Mouse (Mus musculus) adrenal gland, postnatal 14 days (tissue): ENCODE measurements around the gene Slc6a3. TPM values are rescaled to one million over a fixed set of nuclear protein-coding genes. Genes with fewer than 3 reads are reported as not detected.
A peak's percentile ranks its signal among the peaks of the same experiment; 100 is the strongest.

Source experiments
- DNase-seq: peaks from one replicate; pipeline ENCODE4 v3.0.0; 2021; ENCODE audit warnings: mixed read lengths
- long read RNA-seq, 2 experiments: library from polyadenylated mRNA; stranded (forward); transcript quantifications; one replicate each; pipeline ENCODE4 v2.0.0; 2021
- total RNA-seq: library from RNA; stranded (reverse); gene quantifications from 2 replicates; pipeline ENCODE4 v1.2.3, GENCODE M21; 2021

Gene Slc6a3
- 0.11 TPM in 1 of 2 replicates, not detected in the other for total RNA-seq
- long read RNA-seq, experiment 1 = 0 reads
- long read RNA-seq, experiment 2 = 0 reads

DNA sequence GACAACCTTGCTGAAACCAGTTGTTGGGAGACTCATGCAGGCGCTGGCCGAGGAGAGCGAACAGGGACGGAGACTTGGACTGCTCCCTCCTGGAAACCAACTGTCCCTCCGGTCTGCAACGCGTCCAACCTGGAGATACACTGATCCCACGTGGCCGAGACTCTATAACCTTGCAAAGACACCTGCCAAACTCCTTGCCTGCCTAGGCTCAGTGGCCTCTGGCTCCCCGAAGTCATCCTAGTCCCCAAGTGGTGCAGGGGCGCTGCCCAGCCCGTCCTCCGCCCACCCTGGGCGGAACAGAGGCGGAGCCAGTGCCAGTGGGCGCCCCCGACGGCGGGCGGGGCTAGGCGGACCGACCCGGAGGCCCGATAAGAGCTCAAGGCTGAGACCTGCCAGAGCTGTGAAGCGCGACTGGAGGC lies at the start of gene Slc6a3:
Gene Slc6a3 (plus strand): TSS at position 345 of the 419 bp plus-strand sequence.
- peak; percentile 69 for DNase-seq

DNA sequence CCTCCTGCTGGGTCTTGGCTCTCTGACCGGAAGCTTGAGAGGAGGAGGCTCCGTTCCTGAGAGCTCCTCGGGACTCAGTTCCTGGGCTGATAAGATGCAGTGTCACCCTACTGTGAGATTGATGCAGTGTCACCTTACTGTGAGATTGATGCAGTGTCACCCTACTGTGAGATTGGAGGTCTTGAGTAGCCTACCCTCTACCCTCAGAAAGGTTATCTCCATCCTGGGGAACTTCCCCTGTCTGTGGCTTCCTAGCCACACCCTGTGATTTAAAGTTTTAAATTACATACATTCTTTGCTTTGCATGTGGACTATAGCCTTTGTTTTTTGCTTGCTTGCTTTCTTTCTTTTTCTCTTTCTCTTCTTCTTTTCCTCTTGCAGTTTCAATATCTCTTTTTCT lies 48.4 kb upstream of the Slc6a3 start:
- no peak for DNase-seq

DNA sequence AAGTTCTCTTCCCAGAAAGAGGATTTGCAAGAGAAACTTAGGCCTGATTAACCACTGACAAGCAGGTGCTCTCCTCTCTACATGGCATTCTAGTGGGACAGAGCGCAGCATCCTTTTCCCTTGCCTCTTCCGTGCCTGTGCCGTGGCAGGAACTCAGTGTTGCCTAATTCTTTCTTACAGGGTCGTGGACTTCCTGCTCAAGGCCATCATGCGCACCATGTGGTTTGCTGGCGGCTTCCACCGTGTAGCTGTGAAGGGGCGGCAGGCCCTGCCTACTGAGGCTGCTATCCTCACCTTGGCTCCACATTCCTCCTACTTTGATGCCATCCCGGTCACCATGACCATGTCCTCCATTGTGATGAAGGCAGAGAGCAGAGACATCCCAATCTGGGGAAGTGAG lies 47.8 kb upstream of the Slc6a3 start:
- DNase-seq = no peak

DNA sequence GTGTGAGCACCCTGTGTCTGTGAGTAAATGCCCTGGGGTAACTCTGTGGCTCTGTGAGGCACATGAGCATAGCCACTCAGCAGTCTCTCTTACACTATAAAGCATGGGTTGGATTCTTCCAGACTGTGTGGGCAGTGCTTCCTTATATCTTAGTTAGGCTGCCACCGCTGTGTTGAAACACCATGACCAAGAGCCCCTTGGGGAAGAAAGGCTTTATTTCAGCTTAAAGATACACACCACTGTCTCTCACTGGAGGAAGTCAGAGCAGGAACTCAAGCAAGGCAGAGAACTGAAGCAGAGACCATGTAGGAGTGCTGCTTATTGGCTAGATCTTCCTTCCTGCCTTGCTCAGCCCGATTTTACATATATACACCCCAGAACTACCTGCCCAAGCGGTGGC lies 46.6 kb upstream of the Slc6a3 start:
- DNase-seq = no peak

DNA sequence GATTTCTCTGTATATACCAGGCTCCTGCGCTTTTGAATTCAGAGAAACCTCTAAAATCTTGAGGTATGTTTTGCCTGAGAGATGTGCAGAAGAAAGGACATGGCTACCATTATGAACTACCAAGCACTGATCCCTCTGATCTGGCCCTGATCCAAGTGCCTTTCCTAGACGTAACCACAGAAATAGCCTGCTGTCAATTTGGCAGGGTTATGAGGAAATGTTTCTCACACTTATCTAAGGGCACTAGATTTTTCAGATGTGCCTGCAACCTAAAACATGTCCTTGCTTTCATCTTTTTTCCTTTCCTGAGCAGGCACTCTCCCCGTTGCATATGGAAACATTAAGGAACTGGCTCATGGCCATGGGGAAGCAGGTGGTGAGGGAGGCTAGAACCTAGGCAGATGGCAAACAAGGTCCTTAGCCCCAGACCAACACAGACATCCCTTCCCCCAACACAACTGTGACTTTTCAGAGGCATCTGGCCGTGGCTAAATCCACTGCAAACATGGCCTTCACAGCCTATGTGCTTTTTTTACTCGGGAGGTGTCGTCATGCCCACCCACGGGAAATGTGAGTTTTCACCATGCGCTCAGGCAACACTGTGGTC lies 45.9 kb upstream of the Slc6a3 start:
- no peak for DNase-seq

DNA sequence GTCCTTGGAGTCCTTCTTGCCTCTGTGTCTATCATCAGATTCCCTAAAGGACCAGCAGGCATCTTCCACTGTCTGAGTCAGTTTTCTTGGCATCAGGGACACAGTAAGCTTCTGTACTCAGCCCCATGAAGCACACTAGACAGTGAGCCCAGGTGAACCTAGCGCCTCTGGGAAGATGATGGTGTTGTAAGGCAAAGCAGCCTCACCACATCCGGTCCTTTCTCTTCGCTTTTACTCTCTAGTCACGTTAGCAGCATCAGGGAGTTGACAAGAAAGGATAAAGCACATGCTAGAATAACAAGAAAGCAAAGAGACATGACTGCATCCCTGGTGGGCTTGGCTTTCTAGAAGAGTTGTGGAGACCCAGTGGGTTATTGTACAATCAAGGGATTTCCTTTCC lies 43.4 kb upstream of the Slc6a3 start:
- DNase-seq = no peak

DNA sequence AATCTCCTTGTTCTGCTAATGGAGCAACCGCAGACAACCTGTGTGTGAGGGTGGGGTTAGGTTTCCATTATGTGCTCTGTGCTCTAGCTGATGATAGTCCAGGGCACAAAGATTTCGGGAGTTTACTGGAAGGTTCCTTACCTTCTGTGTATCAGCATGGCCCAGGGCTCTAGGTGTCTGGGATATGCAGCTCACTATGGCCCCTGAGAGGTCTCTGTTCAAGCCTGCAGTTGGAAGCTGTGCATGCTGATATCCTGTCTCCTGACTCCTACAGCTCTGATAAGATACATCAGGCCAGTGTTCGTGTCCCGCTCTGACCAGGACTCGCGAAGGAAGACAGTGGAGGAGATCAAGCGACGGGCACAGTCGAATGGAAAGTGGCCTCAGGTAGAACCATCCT lies 42.0 kb upstream of the Slc6a3 start:
- no peak for DNase-seq

DNA sequence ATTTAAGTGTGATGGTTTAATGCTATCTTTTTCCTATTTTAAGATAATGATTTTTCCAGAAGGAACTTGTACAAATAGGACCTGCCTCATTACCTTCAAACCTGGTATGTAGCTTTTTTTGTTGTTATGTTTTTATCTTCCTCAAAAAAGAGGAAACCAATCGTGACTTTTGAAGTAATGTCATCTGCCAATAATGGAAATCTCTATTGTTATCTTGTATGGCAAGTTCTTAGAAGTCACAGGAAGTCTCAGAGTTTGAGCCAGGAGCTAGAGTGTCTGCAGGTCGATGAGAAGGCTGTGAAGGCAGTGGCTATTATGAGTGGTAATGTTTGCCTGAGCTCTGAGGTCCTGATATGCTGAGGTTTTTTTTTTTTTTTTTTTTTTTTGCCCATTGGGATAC lies 40.4 kb upstream of the Slc6a3 start:
- no peak for DNase-seq

DNA sequence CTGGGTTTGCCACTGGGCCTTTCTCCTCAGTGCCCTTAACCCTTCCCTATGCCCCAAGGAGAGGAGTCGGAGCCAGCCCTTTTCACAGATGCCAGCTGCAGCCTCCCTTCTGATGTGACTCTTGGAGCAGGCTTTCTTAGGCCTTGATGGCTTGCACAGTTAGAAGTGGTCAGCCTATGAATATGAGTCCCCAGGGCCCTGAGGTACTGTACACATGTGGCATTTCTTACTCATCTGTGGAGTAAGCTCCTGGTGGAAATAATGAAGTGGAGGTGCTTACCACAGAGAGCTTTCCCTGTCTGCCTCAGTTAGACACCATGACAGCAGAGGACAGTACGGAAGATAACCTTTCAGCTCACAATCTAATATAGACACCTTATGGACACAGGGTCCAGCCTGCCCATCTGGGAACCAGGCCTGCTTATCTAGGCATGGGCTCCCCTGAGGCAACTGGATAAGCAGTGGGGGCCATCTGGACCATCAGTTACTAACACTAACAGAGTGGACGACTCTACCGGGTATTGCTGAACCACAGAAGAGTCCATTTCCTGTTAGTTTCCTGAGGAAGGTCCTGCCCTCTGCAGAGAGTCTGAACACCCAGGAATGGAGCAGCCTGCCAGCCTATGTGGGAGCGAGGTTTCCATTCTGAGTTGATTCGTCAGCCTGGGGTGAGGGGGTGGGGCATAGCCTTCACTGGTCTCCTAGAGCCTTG lies 36.5 kb upstream of the Slc6a3 start:
- peak; percentile 30 for DNase-seq

DNA sequence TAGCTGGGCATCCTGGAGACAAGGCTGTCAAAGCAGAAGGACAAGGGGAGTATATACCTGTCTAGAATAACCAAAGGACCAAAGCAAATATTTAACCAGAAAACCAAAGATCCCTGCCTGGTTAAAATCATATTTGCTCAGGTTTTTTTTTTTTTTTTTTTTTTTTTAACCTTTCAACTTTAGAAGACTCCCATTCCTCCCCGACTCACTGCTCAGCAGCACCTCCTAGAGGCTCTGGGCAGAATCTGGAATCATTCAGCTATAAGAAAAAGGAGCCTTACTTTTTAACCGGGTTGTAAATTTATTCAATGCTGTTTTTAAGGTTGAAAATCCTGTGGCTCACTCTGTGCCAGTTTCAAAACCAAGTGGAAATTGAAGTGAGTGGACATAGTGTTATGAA lies 33.8 kb upstream of the Slc6a3 start:
- peak; percentile 39 for DNase-seq

DNA sequence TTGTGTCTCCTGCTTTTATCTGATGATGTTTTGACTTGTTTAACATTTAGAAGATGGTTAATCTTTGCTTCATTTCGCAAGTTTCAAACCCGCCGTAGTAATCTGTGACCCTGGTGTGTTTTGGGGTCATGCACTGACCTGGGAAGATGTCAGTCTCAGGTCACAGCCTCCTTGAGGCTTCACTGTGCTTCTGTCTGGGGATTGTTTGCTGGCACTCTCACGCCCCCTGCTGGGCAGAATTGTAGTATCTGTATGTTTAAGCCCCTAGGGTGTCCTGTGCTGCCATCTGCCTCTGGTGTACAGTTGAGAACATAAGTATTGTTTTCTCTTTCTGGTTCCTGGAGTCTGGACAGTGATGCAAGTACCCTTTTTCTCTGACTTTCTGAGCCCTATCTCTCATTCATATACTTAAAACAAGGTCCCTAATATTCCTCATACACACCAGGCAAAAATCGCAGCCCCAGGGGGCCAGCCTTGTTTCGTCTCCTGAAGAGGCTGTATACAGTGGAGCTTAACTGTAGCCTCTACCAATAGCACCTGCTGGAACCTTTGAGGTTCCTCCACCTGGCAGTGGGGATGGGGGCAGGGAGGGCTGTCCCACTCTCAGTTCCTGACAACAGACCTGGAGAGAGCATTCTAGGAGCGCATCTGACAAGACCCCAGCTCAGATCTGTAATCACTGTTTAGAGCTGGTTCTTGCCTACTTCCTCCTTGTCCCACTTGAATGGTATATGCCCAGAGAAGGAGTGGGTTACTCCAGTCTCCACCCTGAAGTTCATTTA lies 30.7 kb upstream of the Slc6a3 start:
- peak; percentile 86 for DNase-seq

DNA sequence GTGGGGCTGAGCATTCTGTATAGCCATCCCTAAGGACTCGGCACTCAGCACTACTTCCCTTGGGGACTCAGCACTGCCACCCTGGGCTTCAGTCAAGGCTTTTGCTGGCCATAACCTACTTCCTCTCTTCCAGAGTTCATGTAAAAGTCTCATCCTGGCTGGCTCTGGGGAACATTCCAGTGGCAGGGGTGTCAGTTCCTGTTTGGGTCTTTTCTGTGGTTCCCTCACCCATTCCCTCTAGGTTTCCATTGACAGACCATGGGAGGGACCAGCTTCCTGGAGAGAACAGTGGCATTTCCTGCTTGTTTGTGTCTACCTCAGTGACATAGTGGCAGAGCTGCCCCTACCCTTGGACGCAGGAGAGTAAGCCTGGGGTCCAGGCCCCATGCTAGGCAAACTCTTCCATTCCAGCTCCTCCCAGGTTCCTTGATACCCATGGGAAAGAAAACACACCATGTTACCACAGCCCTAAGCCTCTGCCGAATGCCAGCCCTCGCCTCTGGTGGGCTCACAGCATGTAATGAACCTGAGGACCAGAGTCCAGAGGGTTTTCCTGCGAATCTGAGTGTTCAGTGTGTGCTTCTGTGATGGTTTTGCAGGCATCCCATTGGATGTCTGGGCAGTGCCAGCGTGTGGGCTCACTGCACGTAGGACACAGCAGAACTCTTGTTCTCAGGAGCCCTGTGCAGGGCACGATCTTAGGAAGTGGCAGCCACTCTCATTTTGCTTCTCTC lies 27.6 kb upstream of the Slc6a3 start:
- DNase-seq = peak; percentile 19

DNA sequence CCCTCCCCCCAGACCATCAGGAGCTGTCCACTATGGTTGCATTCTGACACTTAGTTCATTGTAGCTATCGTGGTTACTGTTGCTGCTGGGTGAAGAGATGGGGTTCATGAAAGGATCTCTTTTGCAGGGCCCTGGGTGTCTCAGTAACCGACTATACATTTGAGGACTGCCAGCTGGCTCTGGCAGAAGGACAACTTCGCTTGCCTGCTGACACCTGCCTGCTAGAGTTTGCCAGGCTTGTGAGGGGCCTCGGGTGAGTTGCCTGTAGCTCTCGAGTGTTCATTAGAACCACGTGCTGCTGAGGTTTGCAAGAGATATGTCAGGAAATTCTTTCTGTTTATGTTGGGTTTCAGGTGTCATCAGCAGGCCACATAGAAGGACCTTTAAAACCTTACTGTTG lies 26.7 kb upstream of the Slc6a3 start:
- DNase-seq = no peak

DNA sequence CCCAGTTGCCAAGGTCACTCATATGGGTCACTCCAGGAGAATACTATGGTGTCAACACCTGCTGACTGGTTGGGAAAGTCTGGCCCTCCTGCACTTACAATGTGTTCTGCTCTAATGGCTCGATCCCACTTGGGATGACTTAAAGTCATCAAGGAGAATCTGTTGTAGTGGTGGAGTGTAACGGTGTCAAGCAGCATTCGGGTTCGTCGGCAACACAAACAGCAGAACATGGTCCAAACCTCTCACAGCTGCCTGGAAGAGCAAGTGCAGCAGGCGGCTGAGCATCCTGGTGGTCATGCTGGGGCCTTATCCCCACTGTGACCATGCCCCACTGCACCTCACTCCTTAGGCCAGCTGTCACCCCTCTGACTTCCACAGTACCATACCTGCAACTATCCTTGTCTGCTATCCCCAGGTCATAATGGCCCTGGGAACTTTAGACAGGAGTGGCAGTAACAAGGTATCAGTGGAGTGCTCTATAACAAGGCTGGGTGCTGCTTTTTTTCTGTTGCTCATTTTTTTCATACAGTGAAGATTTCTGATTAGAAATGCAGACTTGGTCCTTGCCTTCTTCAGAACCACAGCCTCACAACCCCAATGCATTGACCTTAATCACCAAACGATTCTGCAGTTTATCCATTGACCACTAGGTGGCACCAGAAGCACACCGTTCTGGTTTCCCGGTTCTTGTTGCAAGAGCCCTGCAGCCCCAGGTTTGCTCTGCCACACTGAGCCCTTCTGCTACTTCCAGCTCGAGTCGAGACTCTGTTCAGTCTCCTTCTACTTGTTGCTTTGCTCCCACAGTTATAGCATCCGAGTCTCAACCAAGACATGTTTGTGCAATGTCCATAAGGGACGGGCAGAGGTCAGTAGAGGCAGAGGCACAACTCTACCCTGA lies 23.5 kb upstream of the Slc6a3 start:
- DNase-seq = peak; percentile 85

DNA sequence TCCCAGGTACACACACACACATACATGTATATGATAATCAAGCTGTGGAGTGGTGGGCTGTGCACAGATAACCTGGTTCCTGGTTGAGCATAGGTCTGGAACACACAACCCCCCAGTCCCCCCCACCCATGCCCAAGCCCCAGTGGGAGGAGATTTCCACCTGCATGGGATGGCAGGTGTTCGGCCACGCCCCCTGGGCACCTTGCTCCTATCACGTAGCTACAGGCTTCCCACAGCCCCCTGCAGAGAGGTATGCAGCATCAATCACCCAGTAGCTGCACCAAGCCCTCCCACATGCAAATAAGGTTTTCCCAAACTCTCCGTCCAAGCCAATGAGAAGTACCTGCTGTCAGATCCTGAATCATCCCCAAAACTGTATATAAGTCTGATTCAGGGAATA lies 19.7 kb upstream of the Slc6a3 start:
- DNase-seq = no peak

DNA sequence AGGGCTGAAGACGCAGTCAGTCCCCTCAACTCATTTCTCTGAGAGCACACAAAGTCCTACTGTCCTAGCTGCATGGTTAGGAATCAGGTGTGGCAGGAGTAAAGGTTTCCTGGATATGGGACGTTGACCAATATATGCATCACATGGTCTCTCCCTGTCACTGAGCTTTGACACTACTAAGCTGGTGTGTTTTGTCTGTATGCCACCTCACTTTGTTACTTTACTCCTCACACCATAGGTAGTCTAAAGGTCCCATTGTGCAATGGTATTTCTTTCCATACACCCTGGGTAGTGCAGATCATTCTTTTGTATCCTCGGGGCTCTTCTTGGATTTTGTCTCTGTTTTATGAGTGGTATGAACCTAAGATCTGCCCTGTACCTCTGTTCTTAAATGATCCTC lies 2.8 kb upstream of the Slc6a3 start:
- DNase-seq = no peak

DNA sequence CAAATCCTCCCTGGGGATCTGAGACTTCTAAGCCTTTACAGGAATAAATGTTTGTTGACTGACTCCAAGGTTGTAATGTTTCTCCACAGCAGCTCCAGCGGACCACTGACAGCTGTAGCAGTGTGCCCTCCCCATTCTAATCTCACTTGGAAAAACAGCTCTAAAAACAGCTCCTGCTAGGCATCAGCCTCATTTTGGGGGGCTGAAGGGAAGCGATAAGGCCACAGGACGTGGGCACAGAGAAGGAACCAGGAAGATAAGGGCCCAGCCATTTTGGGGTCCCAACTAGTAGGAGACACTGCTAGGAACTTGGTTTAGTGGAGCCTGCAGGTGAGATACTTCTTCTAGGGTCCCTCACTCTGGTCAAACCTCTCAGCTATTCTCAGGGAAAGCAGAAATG lies 1.3 kb upstream of the Slc6a3 start:
- DNase-seq = no peak

DNA sequence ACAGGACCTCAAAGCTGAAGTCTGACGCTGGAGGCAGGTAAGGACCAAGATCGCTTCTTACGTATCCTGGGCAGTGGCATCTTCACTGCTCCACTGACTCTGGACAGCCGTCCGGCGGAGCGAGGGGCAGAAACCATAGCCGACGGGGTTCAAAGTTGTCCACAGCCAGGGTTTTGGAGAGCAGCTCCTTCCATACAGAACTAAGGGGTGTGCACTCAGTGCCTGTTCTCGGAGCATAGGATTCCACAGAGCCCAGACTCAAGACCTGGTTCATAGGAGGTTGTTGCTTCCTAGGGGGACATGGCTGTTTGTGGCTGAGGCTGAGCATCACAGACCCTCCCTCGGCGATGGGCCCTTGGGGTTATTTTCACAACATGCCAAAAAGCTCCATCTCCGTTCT lies 277 bp downstream of the Slc6a3 start:
- DNase-seq = no peak

DNA sequence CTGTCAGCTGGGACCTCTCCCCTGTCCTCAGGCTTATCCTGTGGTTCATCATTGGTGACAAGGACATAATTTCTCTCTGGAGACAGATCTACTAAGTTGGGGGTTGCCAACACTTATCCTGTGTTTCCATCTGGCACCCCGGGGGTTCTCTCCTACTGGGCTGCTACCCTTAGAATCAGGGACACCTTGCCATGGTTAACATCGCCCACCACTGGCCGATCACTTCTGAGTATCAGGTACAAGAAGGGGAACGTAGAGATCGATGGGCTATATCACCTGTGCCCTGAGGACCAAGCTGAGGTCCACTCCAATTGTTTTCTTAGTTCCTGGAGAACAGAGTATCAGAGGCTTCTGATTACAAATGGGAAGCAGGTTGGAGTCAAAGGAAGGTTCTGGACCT lies 27.7 kb downstream of the Slc6a3 start:
- DNase-seq = no peak

DNA sequence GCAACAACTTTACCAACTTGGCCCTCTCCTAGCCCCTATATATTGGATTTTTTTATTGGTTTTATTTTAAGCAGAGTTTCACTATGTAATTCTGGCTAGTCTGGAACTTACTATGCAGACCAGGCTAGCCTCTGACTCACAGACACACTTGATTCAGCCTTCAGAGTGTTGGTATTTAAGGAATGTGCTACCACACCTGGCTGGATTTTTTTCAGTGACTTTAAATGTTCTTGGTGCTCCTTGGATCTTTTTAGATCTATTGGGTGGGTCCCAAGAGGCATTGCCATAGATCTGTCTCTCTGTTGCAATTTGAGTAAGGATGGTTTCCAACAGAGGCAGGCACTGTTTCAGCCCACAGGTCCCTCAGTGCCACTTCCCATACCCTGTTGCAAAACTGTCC lies 38.5 kb downstream of the Slc6a3 start:
- no peak for DNase-seq

DNA sequence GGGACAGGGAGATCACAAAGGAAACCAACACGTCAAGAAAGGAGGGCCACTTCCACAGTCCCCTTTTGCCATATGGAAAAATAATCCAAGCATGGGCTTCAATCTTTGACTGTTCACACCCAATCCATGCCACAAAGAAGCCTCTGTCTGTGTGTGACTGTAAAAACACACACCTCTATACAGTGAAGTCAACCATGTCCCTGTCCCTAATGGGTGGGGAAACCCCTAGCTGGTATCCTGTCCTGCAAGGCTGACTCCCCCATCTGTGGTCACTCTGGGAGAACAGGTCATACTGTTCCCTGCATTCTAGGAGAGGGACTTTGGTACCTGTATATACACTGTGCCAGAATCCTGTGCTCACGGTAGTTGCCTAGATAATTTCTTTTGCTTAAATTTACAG lies 40.7 kb downstream of the Slc6a3 start:
- no peak for DNase-seq

DNA sequence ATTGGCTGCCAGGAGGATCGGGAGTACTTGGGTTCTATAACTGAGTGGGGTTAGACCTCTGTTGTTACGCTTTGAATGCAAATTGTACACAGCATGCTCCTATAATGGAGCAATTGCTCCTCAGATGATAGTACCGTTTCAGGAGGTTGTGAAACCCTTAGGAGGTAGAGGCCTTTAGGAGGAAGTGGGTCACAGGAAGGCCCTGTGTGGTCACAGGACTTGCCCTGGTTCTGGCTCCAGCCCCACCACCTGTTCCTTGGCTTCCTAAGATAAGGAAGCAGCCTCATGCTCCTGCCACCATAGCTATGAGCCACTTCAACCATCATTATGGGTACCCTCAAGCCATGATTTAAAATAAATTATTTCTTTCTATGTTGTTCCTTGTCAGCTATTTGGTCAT lies 54.9 kb downstream of the Slc6a3 start:
- no peak for DNase-seq
